Mouse (Mus musculus): ENCODE measurements around the gene Nup210l.
"Not testable (repeated sequence)": the region's sequence is repeated elsewhere in the genome, so short reads cannot be mapped to it uniquely, and the experiment has no call there.

The Nup210l gene

DNA sequence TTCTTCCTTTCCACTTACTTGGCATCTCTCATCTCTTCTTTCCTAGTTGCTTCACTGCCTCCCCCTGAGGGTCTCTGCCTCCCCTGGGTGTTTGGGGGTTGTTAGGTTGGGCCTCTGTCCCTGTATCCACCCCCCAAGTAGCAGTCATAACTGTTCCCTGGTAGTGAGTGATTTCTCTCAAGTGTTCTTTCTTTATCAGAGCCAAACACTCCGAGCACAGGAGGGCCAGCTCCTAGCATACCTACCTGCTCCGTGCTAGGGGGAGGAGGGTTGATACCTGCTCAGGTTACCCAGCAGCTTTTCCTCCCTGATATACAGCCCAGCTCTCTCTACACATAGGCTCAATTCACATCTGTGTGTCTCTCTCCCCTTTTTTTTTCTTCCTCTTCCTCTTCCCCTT, 15.3 kb upstream of the Nup210l start:
- intact Hi-C loops (cut with DNase I), result no loop called here

DNA sequence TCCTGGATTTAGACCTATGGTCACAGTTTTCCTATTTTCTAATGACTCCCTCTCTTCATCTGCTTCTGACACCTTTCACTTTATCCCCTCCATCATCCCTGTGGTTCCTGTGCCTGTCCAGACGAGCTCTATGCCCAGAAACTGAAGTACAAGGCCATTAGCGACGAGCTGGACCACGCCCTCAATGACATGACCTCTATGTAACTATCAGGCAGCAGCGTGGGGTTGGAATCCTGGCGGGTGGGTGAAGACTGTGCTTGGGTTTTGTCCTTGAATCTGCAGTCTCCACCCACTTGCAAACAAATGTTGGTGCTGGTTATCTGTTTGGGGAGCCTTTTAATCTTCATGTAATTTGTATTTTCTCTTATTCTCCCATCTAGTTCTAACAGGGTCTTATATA, 13.0 kb upstream of the Nup210l start:
- intact Hi-C loops (cut with DNase I), result no loop called here

DNA sequence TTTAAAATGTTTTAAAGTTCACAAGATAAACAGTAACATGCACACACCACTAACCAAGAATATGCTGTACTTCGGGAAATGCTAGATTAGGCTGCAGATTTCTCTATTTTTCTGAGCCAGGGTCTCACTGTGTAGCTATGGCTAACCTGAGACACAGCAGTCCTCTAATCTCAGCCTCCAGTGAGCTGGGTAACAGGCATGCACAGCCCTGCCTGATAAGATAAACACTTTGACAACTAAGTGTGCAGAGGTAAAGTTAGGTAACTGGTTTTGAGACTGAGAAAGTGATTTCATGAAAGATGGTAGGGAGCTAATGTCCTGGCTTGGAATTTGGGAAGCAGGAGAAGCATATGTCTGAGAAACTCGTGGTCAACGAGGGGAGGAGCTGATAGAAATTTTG, 9.5 kb upstream of the Nup210l start:
- intact Hi-C loops (cut with DNase I), result no loop called here

DNA sequence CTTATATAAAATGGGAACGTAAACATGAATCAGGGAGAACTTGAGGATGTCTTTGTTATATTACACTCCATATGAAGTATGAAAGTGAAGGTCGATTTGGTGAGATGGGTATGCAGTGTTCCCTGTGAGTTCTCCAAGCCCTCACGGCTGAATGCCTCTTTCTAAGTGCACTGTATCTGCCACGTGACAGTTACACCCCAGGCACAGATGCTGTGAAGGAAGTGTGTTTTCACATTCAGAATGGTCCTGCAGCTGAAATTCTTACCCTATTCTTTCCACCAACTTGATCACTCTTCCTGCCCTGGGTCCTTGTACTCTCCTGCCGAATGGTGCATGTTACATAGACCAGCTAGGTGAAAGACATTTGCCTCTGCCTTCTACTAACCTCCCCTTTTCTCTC, 6.0 kb upstream of the Nup210l start:
- intact Hi-C loops (cut with DNase I), result no loop called here

DNA sequence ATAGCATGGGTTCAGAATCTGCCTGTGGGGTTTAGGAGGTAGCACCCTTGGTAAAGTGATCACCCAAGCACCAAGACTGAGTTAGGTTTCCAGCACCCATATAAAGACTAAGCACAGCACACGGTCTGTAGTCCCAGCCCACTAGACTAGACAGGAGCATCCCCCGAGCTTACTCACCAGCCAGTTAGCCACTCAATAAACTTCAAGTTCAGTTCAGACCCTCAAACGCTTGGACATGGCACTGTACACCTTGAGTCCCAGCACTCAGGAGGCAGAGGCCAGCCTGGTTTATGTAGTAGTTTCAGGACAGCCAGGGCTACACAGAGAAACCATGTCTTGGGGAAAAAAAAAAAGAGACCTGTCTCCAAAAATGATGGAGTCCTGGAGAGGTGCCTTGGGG, 2.9 kb upstream of the Nup210l start:
- intact Hi-C loops (cut with DNase I), result no loop called here

DNA sequence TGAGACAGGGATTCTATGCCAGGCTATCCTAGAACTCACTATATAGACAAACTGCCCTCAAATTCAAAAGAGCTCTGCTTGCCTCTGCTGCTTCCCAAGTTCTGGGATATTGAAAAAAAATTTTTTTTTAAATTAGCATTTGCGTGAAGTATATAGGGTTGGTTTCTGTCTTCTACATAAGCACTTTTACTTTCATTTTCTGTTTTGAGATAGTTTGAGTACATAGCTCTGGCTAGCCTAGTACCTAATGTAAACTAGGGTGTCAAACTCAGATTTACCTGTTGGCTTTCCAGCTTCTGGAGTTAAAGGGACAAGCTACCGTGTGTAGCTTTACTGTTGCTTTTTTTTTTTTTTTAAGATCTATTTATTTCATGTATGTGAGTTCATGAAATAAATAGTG, 2.3 kb upstream of the Nup210l start:
- intact Hi-C loops (cut with DNase I), result no loop called here

DNA sequence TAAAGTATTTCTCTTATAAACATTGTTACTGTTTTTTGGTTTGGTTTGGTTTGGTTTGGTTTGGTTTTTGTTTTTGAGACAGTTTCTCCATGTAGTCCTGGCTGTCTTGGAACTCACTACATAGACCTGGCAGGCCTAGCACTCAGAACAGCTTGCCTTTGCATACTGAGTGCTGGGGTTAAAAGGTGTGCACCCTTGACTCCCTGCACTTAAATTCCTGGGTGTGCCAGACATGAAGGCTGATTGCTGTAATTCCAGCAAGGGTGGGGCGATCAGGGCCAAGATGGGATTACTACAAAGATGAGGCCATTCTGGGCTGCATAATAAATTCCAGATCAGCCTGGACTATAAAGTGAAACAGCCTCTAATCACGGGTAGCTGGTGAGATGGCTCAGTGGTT, 1.7 kb upstream of the Nup210l start:
- intact Hi-C loops (cut with DNase I), result no loop called here

DNA sequence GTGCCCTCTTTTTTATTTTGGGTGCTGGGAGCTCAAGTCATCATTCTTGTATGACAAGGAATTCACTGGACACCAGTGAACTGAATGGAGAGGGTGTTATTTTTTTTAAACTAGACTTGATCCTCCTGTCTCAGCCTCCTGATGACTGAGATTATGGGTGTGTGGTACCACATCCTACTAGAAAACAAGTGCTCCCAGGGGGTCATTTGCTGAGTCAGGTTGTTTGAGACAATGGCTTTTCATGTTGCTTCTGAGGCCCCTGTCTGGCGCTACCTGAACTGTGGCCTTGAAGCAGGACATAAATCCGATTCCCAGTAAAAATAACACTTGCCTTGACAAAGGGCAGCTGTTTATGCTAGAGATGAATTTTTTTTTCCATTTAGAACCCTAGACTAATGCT, 756 bp upstream of the Nup210l start:
- intact Hi-C loops (cut with DNase I), result no loop called here

DNA sequence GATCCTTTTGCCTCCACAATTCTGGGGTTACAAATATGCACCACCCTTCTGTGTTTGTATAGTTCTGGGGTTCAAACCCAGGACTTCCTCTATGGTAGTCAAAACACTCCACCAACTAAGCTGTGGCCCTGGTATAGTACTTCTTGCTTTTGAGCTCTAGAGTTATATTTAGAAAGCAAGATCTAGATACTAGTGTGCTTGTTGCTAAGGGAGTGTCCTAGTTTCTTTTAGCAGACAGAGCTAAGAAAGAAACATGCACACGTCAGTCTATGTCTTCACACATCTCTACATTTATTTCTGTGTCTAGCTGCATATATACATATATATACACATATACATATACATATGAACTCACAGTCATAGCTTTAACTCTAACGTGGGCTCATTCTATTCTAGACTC, 7.8 kb downstream of the Nup210l start:
- intact Hi-C loops (cut with DNase I), result no loop called here

DNA sequence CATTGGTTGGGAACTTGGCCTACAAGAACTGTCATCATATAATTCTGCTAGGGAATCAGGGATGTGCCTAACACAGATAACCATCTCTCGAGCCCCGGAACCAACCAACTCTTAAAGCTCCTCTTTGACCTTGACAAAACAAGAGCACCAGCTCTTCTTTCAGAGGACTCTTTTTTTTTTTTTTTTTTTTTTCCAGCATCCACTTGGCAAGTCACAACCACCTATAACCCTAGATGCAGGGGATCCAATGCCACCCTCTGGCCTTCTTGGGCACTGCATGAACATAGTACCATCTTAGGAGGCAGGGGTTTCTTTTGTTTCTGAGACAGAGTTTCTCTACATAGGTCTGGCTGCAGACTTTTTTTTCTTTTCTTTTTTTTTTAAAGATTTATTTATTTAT, 10.4 kb downstream of the Nup210l start:
- intact Hi-C loops (cut with DNase I), result no loop called here

DNA sequence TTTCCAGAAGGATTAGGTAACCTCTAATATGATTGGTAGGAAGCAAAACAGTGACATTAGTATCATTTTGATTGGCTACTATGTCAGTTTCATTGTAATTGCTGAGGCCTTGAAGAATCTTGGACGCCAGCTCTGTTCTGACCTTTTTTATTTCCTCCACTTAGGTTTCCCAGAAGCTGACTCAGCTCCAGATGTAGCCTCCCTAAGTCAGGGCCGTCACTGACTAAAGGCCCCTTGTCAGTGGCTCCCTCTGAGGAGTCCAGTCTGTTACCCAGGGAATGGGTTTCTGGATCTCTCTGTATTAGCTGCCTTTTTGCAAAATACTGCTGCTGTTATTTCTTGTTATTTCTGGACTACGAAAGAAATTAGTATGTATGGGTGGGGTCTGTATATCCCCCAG, 11.6 kb downstream of the Nup210l start:
- intact Hi-C loops (cut with DNase I), result loop anchor here (5.0 kb wide), 1 partner anchor 33 kb away; no protein-coding TSS in a partner anchor

DNA sequence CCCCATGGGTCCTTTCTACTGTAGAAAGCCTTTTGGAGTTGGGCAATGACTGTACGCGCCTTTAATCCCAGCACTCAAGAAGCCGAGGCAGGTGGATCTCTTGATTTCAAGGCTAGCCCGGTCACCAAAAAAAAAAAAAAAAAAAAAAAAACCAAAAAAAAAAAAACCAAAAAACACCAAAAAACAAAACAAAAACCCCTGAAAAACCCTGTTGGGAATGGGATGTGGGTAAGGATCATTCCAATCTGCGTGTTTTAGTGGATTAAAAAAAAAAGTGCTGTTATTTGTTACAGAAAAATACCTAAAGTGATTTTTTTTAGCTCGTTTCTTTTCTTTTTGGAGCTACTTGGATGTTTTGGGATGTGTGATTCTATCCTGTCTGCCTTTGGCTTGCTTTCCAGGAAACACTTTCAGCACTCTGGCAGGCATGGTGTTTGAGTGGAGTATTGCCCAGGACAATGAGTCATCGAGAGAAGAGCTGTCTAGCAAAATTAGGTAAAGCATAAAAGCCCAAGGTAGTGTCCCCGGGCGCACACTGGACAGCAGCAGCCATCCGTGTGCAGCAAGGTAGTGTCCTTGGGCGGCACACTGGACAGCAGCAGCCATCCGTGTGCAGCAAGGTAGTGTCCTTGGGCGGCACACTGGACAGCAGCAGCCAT, 14.3 kb downstream of the Nup210l start:
- intact Hi-C loops (cut with DNase I), result loop anchor here (5.0 kb wide), 1 partner anchor 36 kb away; no protein-coding TSS in a partner anchor

DNA sequence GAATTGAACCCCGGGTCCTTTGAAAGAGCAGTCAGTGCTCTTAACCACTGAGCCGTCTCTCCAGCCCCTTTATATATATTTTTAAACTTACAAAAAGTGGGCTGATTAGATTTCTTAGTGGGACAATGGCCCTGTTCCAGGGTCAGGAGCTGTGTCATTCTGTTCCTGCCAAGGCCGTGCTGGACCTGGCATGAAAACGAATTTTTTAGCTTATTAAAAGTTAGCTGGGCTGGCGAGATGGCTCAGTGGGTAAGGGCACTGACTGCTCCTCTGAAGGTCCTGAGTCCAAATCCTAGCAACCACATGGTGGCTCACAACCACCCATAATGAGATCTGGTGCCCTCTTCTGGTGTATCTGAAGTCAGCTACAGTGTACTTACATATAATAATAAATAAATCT, 18.1 kb downstream of the Nup210l start:
- intact Hi-C loops (cut with DNase I), result not testable (repeated sequence)

DNA sequence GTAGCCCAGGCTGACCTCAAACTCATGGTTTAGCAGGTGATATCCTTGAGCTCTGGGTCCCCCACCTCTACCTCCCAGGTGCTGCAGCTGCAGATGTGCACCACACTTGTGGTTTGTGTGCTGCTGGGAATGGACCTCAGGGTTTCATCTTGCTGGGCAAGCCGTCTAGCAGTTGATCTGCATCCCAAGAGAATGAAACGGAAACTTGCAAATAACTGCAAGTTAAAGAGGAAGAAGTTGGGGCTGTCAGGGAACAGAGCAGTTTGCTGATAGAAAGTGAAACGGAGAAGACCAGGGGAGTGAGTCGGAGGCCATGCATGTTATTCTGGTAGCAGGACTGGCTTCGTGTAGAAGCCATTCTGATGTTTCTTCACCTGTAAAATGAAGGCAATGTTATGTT, 21.8 kb downstream of the Nup210l start:
- intact Hi-C loops (cut with DNase I), result no loop called here

DNA sequence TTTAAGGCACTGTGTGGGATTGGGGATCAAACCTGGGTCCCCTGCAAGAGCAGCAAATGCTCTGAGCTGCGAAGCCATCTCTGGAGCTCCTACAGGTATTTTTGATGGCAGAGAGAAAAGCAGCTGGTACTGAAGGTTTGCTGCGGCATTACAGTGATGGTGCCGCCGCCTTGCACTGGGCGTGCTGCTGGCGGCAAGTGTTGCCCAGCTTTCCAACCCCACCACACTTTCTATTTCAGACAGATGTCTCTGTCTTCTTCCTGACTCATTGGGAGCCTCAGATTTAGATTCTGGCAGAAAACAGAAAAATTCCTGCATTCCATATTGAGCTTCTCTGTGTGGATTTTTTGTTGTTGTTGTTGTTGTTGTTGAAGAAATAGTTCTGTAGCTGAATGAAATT, 23.9 kb downstream of the Nup210l start:
- intact Hi-C loops (cut with DNase I), result no loop called here

DNA sequence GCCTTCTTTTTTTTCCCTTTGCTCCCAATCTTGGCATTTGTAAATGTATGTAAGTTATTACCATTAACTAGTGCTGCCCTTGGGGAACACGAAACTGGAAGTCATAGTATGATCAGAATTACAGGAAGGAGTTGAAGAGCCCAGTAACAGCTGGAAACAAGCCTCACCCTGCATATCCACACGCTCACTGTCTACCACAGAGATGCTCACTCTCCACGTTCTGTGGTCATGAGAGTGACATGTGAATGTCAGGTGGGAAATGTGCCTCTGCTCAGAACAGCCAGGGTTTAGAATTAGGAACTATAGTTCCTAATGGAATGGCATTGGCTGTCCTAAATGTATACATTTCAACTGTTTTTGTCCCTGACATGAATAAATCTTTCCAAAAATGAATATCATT, 28.8 kb downstream of the Nup210l start:
- intact Hi-C loops (cut with DNase I), result loop anchor here (10.0 kb wide), 1 partner anchor 72 kb away; no protein-coding TSS in a partner anchor

DNA sequence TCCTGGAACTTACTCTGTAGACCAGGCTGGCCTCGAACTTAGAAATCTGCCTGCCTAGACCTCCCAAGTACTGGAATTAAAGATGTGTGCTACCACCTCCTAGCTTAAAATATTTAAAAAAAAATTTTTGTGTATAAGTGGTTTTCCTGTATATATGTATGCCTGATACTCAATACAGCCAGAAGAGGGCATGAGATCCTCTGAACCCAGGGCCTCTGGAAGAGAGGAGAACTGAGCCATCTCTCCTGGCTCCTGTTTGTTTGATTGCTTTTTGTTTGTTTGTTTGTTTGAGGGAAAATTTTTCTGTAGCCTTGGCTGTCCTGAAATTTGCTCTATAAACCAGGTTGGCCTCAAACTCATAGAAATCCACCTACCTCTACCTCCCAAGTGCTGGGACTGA, 29.4 kb downstream of the Nup210l start:
- intact Hi-C loops (cut with DNase I), result loop anchor here (10.0 kb wide), 1 partner anchor 71 kb away; no protein-coding TSS in a partner anchor

DNA sequence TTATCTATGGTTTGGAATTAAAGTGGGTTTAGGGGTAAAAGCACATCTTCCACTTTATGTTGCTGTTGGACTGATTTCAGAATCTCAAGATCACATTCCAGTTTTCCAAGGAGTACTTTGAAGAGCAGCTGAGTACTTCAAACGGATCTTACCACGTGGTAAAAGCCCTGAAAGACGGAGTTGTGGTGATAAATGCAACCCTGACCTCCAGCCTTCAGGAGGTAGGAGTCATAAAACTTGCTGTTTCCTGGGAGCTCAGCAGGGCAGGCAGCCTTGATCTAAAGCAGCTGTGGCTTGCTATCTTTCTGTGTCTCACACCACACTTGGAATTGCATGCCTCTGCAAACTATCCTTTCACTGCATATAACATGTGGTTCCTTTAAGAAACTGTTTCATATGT, 30.6 kb downstream of the Nup210l start:
- intact Hi-C loops (cut with DNase I), result loop anchor here (10.0 kb wide), 1 partner anchor 70 kb away; no protein-coding TSS in a partner anchor

DNA sequence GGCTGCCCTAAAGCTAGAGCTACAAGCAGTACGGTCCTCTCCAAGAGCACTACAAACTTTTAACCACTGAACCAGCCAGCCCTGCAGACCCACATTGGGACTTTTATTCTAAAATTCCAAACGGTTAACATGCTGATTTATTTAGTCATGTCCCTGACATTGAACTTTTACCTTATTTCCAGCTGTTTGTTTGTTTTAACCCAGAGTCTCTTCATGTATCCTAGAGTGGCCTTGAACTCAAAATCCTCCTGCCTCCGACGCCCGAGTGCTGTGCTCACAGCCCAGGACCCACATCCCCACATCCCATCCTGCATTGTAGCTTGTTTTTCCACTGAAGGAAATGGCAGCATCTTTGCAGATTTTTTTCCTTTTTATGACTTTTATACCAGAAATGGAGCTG, 31.1 kb downstream of the Nup210l start:
- intact Hi-C loops (cut with DNase I), result loop anchor here (10.0 kb wide), 1 partner anchor 70 kb away; no protein-coding TSS in a partner anchor

DNA sequence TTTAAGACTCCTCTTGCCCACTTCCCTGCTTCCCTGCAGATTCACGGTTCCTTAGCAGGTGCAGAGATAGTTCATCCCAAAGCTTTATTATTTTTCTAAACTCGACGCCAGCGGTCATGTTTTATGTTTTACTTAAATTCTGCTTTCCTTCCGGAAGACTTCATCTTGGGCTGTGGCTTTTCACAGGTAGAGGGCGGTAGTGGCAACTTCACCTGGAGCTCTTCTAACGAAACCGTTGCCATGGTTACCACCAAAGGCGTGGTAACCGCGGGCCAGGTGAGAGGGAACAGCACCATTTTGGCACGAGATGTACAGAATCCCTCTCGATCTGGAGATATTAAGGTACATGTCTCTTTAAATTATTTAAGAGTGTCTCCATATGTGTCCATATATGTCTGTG, 32.7 kb downstream of the Nup210l start:
- intact Hi-C loops (cut with DNase I), result loop anchor here (10.0 kb wide), 1 partner anchor 68 kb away; no protein-coding TSS in a partner anchor

DNA sequence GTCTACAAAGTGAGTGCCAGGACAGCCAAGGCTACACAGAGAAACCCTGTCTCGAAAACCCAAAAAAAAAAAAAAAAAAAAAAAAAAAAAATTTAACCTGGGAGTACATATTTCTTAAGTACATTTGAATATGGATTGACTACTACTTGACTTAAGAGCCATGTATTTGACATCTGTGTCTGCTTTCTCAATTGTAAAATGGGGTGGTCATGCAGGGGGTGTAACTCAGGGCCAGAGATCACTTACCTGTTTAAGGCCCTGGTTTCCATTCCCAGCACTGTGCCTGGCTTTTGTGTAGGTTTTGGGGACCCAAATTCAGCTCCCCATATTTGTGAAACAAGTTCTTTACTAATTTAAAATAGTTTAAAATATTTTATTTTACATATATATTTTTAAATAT, 33.7 kb downstream of the Nup210l start:
- intact Hi-C loops (cut with DNase I), result loop anchor here (10.0 kb wide), 1 partner anchor 67 kb away; no protein-coding TSS in a partner anchor

DNA sequence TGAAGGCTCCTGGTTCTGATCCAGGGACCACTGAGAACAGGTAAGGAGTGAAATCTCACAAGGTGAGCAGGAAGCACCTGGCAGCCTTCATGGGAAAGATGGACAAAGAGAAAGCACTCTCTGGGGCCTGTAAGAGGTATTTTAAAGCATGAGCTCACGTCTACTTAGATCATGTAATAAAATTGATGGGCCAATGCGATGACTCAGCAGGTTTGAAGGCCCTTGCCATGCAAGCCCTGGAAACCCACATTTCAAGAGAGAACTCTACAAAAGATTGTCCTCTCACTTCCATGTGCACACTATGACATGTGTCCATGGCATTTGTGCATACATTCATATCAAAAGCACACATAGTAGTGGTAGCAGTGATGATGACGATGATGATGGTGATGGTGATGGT, 36.0 kb downstream of the Nup210l start:
- intact Hi-C loops (cut with DNase I), result loop anchor here (10.0 kb wide), 1 partner anchor 65 kb away; no protein-coding TSS in a partner anchor

DNA sequence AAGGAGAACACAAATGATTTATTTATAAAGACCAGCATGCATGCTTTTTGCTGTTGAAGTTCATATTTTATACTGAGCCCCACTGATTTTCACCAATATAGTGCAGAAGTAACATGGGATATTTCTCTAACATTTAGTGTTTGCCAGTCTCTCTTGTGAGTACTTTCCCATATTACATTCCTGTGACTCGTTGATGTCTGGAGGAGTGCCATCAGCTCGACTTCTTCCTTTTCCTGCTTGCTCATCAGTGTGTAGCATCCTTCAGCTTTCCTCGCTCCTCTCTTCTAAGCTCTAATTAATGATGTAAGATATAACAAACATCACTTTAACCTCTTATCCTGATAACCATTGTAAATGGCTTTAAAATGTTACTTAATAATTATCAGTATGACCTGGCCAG, 41.5 kb downstream of the Nup210l start:
- intact Hi-C loops (cut with DNase I), result no loop called here
